Comparison of ENCODE assay signal across 18 mouse cellular contexts in the genomic region with DNA sequence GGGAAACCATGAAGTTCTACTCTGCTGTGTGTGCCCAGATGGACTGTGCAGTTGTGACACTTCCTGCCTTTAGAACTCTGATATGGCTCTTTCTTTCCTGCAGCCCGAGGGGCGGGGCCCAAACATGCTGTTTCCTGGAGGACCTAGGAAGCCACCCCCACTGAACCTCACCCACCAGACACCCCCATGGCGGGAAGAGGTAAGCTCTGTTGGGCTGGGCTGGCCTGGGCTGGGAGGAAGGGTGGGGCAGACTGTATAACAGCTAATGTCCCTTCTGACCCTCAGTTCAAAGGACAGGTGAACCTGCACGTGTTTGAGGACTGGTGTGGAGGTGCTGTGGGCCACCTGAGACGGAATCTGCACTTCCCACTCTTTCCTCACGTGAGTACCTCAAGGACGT. TPM values are rescaled to one million over a fixed set of nuclear protein-coding genes. Genes with fewer than 3 reads are reported as not detected.
DNase-seq lines count a peak whose midpoint lies in the region; ATAC-seq and TF ChIP-seq lines count a peak whose summit lies in the region.
"Had no signal": no experiment of that assay in that cellular context is flagged by ENCODE, and none has a peak within 500 bp of the region (broad histone marks: within the 10 kb centered on the region; RNA-seq: fewer than 3 reads in every experiment).

No protein-coding gene starts in this region.

- H3K79me2 ChIP-seq in heart, adult 2 months (replicated peaks; ENCODE audit: control insufficient read depth, insufficient read depth, low read length): no peaks in the 10 kb centered on the region

- TF ChIP-seq CTCF in stomach, postnatal 0 days (IDR thresholded peaks at IDR 0.05; ENCODE audit: low read depth): no peak
- no peak for TF ChIP-seq CTCF in heart, adult 2 months (IDR thresholded peaks at IDR 0.05)

- peak; percentile 19 for DNase-seq in lung, postnatal 14 days
- DNase-seq in lung, postnatal 25 days (ENCODE audit: low spot score): no peak
- peak; percentile 31 for DNase-seq in liver, embryonic 11.5 days (ENCODE audit: low spot score)
- peak; percentile 73 for DNase-seq in stomach, postnatal 0 days (ENCODE audit: low spot score)
- no peak for DNase-seq in heart, adult 2 months
- DNase-seq in embryo, embryonic 10 days (ENCODE audit: low spot score): no peak
- no peak for DNase-seq in layer of hippocampus, adult 8-10 months (ENCODE audit: low spot score in 2 of 2)
- DNase-seq: gastrocnemius, adult 2 months; layer of hippocampus, adult 9-11 months; right cerebral cortex, postnatal 14 days had no signal

- H3K9ac ChIP-seq in liver, embryonic 11.5 days (ENCODE audit: low read depth, low read length): no peak overlapping the region
- no peak overlapping the region for H3K9ac ChIP-seq in stomach, postnatal 0 days (ENCODE audit: low read length)
- H3K9ac ChIP-seq in heart, adult 2 months (ENCODE audit: low read depth, low read length): no peak overlapping the region
- H3K9ac ChIP-seq: limb, embryonic 12.5 days; midbrain, embryonic 15.5 days; neural tube, embryonic 15.5 days; stomach, embryonic 15.5 days had no signal

- TF ChIP-seq EP300 in stomach, postnatal 0 days (optimal IDR thresholded peaks at IDR 0.05): no peak
- TF ChIP-seq EP300 in heart, adult 2 months (IDR thresholded peaks at IDR 0.05; ENCODE audit: insufficient read depth, low read depth, low read length): no peak

- H3K4me1 ChIP-seq in liver, embryonic 11.5 days (replicated peaks; ENCODE audit: control insufficient read depth, insufficient read depth, low read length): peaks cover 25% of the 10 kb centered on the region
- 0 out of 2 replicates have a peak, but pooled peaks cover 4% of the 10 kb centered on the region for H3K4me1 ChIP-seq in stomach, postnatal 0 days (replicated peaks; ENCODE audit: control insufficient read depth, insufficient read depth)
- H3K4me1 ChIP-seq in heart, adult 2 months (ENCODE audit: control insufficient read depth, insufficient read depth, low read length): no peaks in the 10 kb centered on the region; the same call in 1 of the 2 replicates

- no peak overlapping the region; the same call in 1 of the 2 replicates for H3K4me2 ChIP-seq in liver, embryonic 11.5 days
- no peak overlapping the region for H3K4me2 ChIP-seq in stomach, postnatal 0 days (replicated peaks; ENCODE audit: low read depth)
- H3K4me2 ChIP-seq: limb, embryonic 12.5 days; midbrain, embryonic 15.5 days; neural tube, embryonic 15.5 days; stomach, embryonic 15.5 days had no signal

- intact Hi-C loops in heart, adult 2 months (cut with DNase I): no loop called here

- ATAC-seq in activated CD4-positive, CD25-positive, alpha-beta regulatory T cell, adult 4 months: peak; percentile 57
- peak; percentile 27 for ATAC-seq in liver, embryonic 11.5 days (replicated peaks; ENCODE audit: low FRiP score)
- peak; percentile 68 for ATAC-seq in stomach, postnatal 0 days (ENCODE audit: low FRiP score, low TSS enrichment)
- ATAC-seq: midbrain, embryonic 15.5 days had no signal

- peaks cover 57% of the 10 kb centered on the region for H3K27me3 ChIP-seq in liver, embryonic 11.5 days (replicated peaks; ENCODE audit: control insufficient read depth, insufficient read depth, low read length)
- H3K27me3 ChIP-seq in stomach, postnatal 0 days (ENCODE audit: control insufficient read depth, insufficient read depth, low read length): no peaks in the 10 kb centered on the region
- H3K27me3 ChIP-seq in heart, adult 2 months (ENCODE audit: control insufficient read depth, insufficient read depth, low read length): peaks cover 5% of the 10 kb centered on the region; the same call in 1 of the 2 replicates
- H3K27me3 ChIP-seq: midbrain, embryonic 15.5 days; neural tube, embryonic 15.5 days; stomach, embryonic 15.5 days had no signal

- H3K36me3 ChIP-seq in liver, embryonic 11.5 days (ENCODE audit: control insufficient read depth, insufficient read depth, low read length): 0 out of 2 replicates have a peak, but pooled peaks cover 2% of the 10 kb centered on the region
- no peaks in the 10 kb centered on the region for H3K36me3 ChIP-seq in stomach, postnatal 0 days (ENCODE audit: control insufficient read depth, insufficient read depth, low read length)
- no peaks in the 10 kb centered on the region for H3K36me3 ChIP-seq in heart, adult 2 months (ENCODE audit: control insufficient read depth, insufficient read depth, low read length)

- no peaks in the 10 kb centered on the region for H3K9me3 ChIP-seq in liver, embryonic 11.5 days (ENCODE audit: control insufficient read depth, low read length)
- H3K9me3 ChIP-seq in stomach, postnatal 0 days (ENCODE audit: control insufficient read depth, low read length): no peaks in the 10 kb centered on the region
- H3K9me3 ChIP-seq: limb, embryonic 12.5 days; midbrain, embryonic 15.5 days; neural tube, embryonic 15.5 days; stomach, embryonic 15.5 days had no signal

- H3K4me3 ChIP-seq in liver, embryonic 11.5 days (ENCODE audit: low read depth, low read length): no peak overlapping the region
- H3K4me3 ChIP-seq in stomach, postnatal 0 days (ENCODE audit: low read depth, low read length): no peak overlapping the region
- no peak overlapping the region for H3K4me3 ChIP-seq in heart, adult 2 months
- H3K4me3 ChIP-seq: gastrocnemius, adult 2 months; limb, embryonic 12.5 days; midbrain, embryonic 15.5 days; neural tube, embryonic 15.5 days; stomach, embryonic 15.5 days had no signal

- TF ChIP-seq POLR2A in heart, adult 2 months (IDR thresholded peaks at IDR 0.05; ENCODE audit: insufficient read depth, low read depth, low read length): no peak

- H3K27ac ChIP-seq in liver, embryonic 11.5 days (ENCODE audit: low read depth, low read length): no peak overlapping the region
- no peak overlapping the region for H3K27ac ChIP-seq in stomach, postnatal 0 days (replicated peaks)
- H3K27ac ChIP-seq in heart, adult 2 months: no peak overlapping the region
- H3K27ac ChIP-seq: gastrocnemius, adult 2 months; limb, embryonic 12.5 days; midbrain, embryonic 15.5 days; neural tube, embryonic 15.5 days; stomach, embryonic 15.5 days had no signal

- 50% methylated on average over 7 of the region's 7 CpGs for WGBS in liver, embryonic 11.5 days
- 60% methylated on average over 7 of the region's 7 CpGs for WGBS in stomach, postnatal 0 days
- 54% methylated on average over 7 of the region's 7 CpGs for WGBS in heart, adult 2 months

RNA-seq across cellular contexts. Expression of a gene that starts 3.3 kb away (rescaled TPM):
- 10 to 100 TPM in 1 of 2 experiments, 1 to 10 TPM in 1; 6.4 to 11.9 TPM for polyA plus RNA-seq in activated CD4-positive, CD25-positive, alpha-beta regulatory T cell, adult 4 months (2017; shearing (Covaris generic))
- 3.4 and 4.7 TPM in 2 replicates for polyA plus RNA-seq in liver, embryonic 11.5 days (2014; fragmentation: Nextera tagmentation; extraction: Ambion mirVana)
- polyA plus RNA-seq in stomach, postnatal 0 days (2015; fragmentation: Nextera tagmentation; extraction: Ambion mirVana): 1.2 and 1.5 TPM in 2 replicates
- under 1 TPM in 1 of 2 experiments, not detected in 1; 0.07 TPM for total RNA-seq in heart, adult 2 months (2021)
- polyA plus RNA-seq in heart, adult 2 months (2012; rRNA removed): 0.04 and 0.06 TPM in 2 replicates
- total RNA-seq in layer of hippocampus, adult 8-10 months (2022): 10 to 100 TPM; 72.5 to 87.3 (median 78.8) TPM

RNA-seq across cellular contexts. Expression of a gene that starts 13.8 kb away (rescaled TPM):
- polyA plus RNA-seq in activated CD4-positive, CD25-positive, alpha-beta regulatory T cell, adult 4 months (2017; shearing (Covaris generic)): 100 to 1,000 TPM; 365 to 380 TPM
- 1.9 and 2.7 TPM in 2 replicates for polyA plus RNA-seq in liver, embryonic 11.5 days (2014; fragmentation: Nextera tagmentation; extraction: Ambion mirVana)
- 97.9 and 105 TPM in 2 replicates for polyA plus RNA-seq in stomach, postnatal 0 days (2015; fragmentation: Nextera tagmentation; extraction: Ambion mirVana)
- under 1 TPM; 0.20 to 0.21 TPM for total RNA-seq in heart, adult 2 months (2021)
- polyA plus RNA-seq in heart, adult 2 months (2012; rRNA removed): 0.35 and 1.6 TPM in 2 replicates
- total RNA-seq in layer of hippocampus, adult 8-10 months (2022): not detected
- total RNA-seq: gastrocnemius, adult 2 months had no signal

RNA-seq across cellular contexts. Expression of a gene that starts 35.2 kb away (rescaled TPM):
- polyA plus RNA-seq in activated CD4-positive, CD25-positive, alpha-beta regulatory T cell, adult 4 months (2017; shearing (Covaris generic)): not detected
- polyA plus RNA-seq in liver, embryonic 11.5 days (2014; fragmentation: Nextera tagmentation; extraction: Ambion mirVana): not detected in 2 replicates
- polyA plus RNA-seq in stomach, postnatal 0 days (2015; fragmentation: Nextera tagmentation; extraction: Ambion mirVana): not detected in 2 replicates
- total RNA-seq in heart, adult 2 months (2021): not detected
- polyA plus RNA-seq in heart, adult 2 months (2012; rRNA removed): not detected in 2 replicates
- not detected for total RNA-seq in layer of hippocampus, adult 8-10 months (2022)
- total RNA-seq: CH12.LX; gastrocnemius, adult 2 months had no signal
- polyA plus RNA-seq: cortical plate, adult 2 months; heart, postnatal 0 days; limb, embryonic 12.5 days; midbrain, embryonic 15.5 days; neural tube, embryonic 15.5 days; stomach, embryonic 15.5 days had no signal

RNA-seq across cellular contexts. Expression of a gene that starts 36.2 kb away (rescaled TPM):
- polyA plus RNA-seq in activated CD4-positive, CD25-positive, alpha-beta regulatory T cell, adult 4 months (2017; shearing (Covaris generic)): 100 to 1,000 TPM; 163 to 179 TPM
- polyA plus RNA-seq in liver, embryonic 11.5 days (2014; fragmentation: Nextera tagmentation; extraction: Ambion mirVana): 21.4 and 23.5 TPM in 2 replicates
- 12.6 and 14.0 TPM in 2 replicates for polyA plus RNA-seq in stomach, postnatal 0 days (2015; fragmentation: Nextera tagmentation; extraction: Ambion mirVana)
- total RNA-seq in heart, adult 2 months (2021): 1 to 10 TPM; 4.5 to 7.0 TPM
- 9.4 and 10.2 TPM in 2 replicates for polyA plus RNA-seq in heart, adult 2 months (2012; rRNA removed)
- 1 to 10 TPM; 2.6 to 3.1 (median 2.9) TPM for total RNA-seq in layer of hippocampus, adult 8-10 months (2022)

RNA-seq across cellular contexts. Expression of a gene that starts 46.5 kb away (rescaled TPM):
- under 1 TPM; 0.70 to 0.92 TPM for polyA plus RNA-seq in activated CD4-positive, CD25-positive, alpha-beta regulatory T cell, adult 4 months (2017; shearing (Covaris generic))
- 0.90 and 0.97 TPM in 2 replicates for polyA plus RNA-seq in liver, embryonic 11.5 days (2014; fragmentation: Nextera tagmentation; extraction: Ambion mirVana)
- 0.40 and 0.63 TPM in 2 replicates for polyA plus RNA-seq in stomach, postnatal 0 days (2015; fragmentation: Nextera tagmentation; extraction: Ambion mirVana)
- 1 to 10 TPM in 1 of 2 experiments, under 1 TPM in 1; 0.36 to 1.0 TPM for total RNA-seq in heart, adult 2 months (2021)
- polyA plus RNA-seq in heart, adult 2 months (2012; rRNA removed): 4.6 and 5.1 TPM in 2 replicates
- total RNA-seq in layer of hippocampus, adult 8-10 months (2022): 1 to 10 TPM in 1 of 4 experiments, not detected in 3; 1.1 TPM
- total RNA-seq: CH12.LX; gastrocnemius, adult 2 months had no signal
- polyA plus RNA-seq: limb, embryonic 12.5 days had no signal

Comparison
In these comparisons a context has a peak if more than half of its experiments do, and no peak if none do; other contexts are left out.
1. DNase-seq: peak in lung, postnatal 14 days (single experiment), liver, embryonic 11.5 days (single experiment) and stomach, postnatal 0 days (single experiment); none in lung, postnatal 25 days (single experiment), heart, adult 2 months (0 of 2), embryo, embryonic 10 days (single experiment) and layer of hippocampus, adult 8-10 months (0 of 2).
2. RNA of a gene that starts 13.8 kb away (polyA plus RNA-seq): 365 to 380 TPM in activated CD4-positive, CD25-positive, alpha-beta regulatory T cell, adult 4 months and 97.9 to 105 TPM in stomach, postnatal 0 days; 1.9 to 2.7 TPM in liver, embryonic 11.5 days and 0.35 to 1.6 TPM in heart, adult 2 months; every median in the first group is over 10 times any median in the second.
3. Peak in every context shown above with its lines, with median percentiles within 50 percentile points of each other: ATAC-seq.